Comparison of ENCODE assay signal across 36 mouse cellular contexts in the genomic region with DNA sequence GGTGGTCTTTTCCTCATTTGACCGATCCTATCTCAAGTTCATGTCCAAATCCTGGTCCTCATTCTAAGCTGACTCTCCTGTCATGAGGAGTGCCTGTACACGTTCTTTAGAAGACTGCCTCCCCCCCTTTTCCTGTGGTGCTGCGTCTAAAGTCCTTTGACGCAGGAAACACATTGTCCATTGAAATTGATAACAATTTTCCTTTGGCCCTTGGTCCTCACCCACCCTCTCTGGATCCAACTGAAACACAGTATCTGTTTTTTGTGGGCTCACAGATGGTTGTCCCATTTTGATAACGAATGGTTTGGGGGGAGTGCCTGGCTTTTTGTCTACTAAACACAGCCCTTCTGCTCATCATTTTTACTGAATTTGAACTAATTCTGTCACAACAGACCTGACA. TPM values are rescaled to one million over a fixed set of nuclear protein-coding genes. Genes with fewer than 3 reads are reported as not detected.
DNase-seq lines count a peak whose midpoint lies in the region; ATAC-seq lines count a peak whose summit lies in the region.
"Had no signal": no experiment of that assay in that cellular context is flagged by ENCODE, and none has a peak within 500 bp of the region (broad histone marks: within the 10 kb centered on the region; RNA-seq: fewer than 3 reads in every experiment).

No protein-coding gene starts in this region.

- no peaks in the 10 kb centered on the region for H3K36me3 ChIP-seq in liver, embryonic 13.5 days
- H3K36me3 ChIP-seq: hindbrain, embryonic 13.5 days had no signal

- DNase-seq in 416B (ENCODE audit: low read depth) = peak; percentile 30
- peak; percentile 23 for DNase-seq in MEL-GATA-1-ER (ENCODE audit: extremely low read depth, low read depth)
- DNase-seq in liver, embryonic 13.5 days = no peak
- no peak for DNase-seq in spleen, postnatal 14 days (ENCODE audit: low spot score in 2 of 2)
- no peak for DNase-seq in urinary bladder, adult 18-20 months (ENCODE audit: low spot score in 2 of 2)
- DNase-seq in lung, postnatal 14 days = no peak
- DNase-seq: adrenal gland, postnatal 25 days; B cell, adult 2 months; cerebellum, adult 2 months; cerebellum, postnatal 25 days; gastrocnemius, postnatal 14 days; heart, postnatal 4 days; kidney, postnatal 14 days; layer of hippocampus, adult 9-11 months; lung, postnatal 4 days; spleen, adult 18-20 months; thymus, adult 18-20 months; thymus, postnatal 36 days had no signal

- H3K4me2 ChIP-seq in liver, embryonic 13.5 days = no peak overlapping the region
- H3K4me2 ChIP-seq: heart, embryonic 11.5 days; hindbrain, embryonic 13.5 days; midbrain, embryonic 11.5 days had no signal

- 19% methylated on average over 5 of the region's 5 CpGs for WGBS in liver, embryonic 13.5 days (ENCODE audit: insufficient replicate concordance)

- peak; percentile 61 for ATAC-seq in liver, embryonic 13.5 days (ENCODE audit: low read depth)
- peak; percentile 74 for ATAC-seq in megakaryocyte progenitor cell, adult 5-6 weeks (replicated peaks; ENCODE audit: poor library complexity)
- ATAC-seq: forebrain, embryonic 14.5 days; intestine, postnatal 0 days; midbrain, embryonic 16.5 days had no signal

- H3K4me3 ChIP-seq in liver, embryonic 13.5 days (replicated peaks) = no peak overlapping the region
- H3K4me3 ChIP-seq: hindbrain, embryonic 13.5 days had no signal

- peaks cover 11% of the 10 kb centered on the region for H3K4me1 ChIP-seq in liver, embryonic 13.5 days (replicated peaks)
- H3K4me1 ChIP-seq: hindbrain, embryonic 13.5 days had no signal

- no peaks in the 10 kb centered on the region for H3K27me3 ChIP-seq in liver, embryonic 13.5 days
- H3K27me3 ChIP-seq: hindbrain, embryonic 13.5 days had no signal

- no peak overlapping the region for H3K9ac ChIP-seq in liver, embryonic 13.5 days
- H3K9ac ChIP-seq: hindbrain, embryonic 13.5 days had no signal

- no peak overlapping the region for H3K27ac ChIP-seq in liver, embryonic 13.5 days
- H3K27ac ChIP-seq: hindbrain, embryonic 13.5 days; stomach, postnatal 0 days had no signal

- H3K9me3 ChIP-seq in liver, embryonic 13.5 days (replicated peaks) = no peaks in the 10 kb centered on the region
- H3K9me3 ChIP-seq: hindbrain, embryonic 13.5 days had no signal

RNA-seq across cellular contexts. Expression of a gene that starts 21.9 kb away (rescaled TPM):
- not detected in 2 replicates for polyA plus RNA-seq in liver, embryonic 13.5 days (2015; fragmentation: Nextera tagmentation; extraction: Ambion mirVana)
- not detected in 2 replicates for total RNA-seq in megakaryocyte progenitor cell, adult 5-6 weeks (2015)
- not detected in 2 replicates for total RNA-seq in megakaryocyte progenitor cell, adult 5-6 weeks (2017)
- total RNA-seq: adrenal gland, postnatal 25 days; granulocyte monocyte progenitor cell, adult 5-6 weeks; heart, postnatal 4 days; left cerebral cortex, postnatal 10 days; liver, adult 2 months; neutrophil, adult 5-6 weeks had no signal
- polyA plus RNA-seq: cerebellum, adult 2 months; embryonic facial prominence, embryonic 11.5 days; forebrain, embryonic 14.5 days; heart, embryonic 11.5 days; heart, embryonic 16.5 days; hindbrain, embryonic 13.5 days; intestine, postnatal 0 days; kidney, embryonic 14.5 days; limb, embryonic 11.5 days; liver, adult 2 months; lung, embryonic 16.5 days; midbrain, embryonic 16.5 days; neural tube, embryonic 11.5 days; stomach, postnatal 0 days had no signal

RNA-seq across cellular contexts. Expression of a gene that starts 58.4 kb away (rescaled TPM):
- polyA plus RNA-seq in liver, embryonic 13.5 days (2015; fragmentation: Nextera tagmentation; extraction: Ambion mirVana) = 0.77 and 0.93 TPM in 2 replicates
- 0.10 TPM in 1 of 2 replicates, not detected in the other for total RNA-seq in megakaryocyte progenitor cell, adult 5-6 weeks (2015)
- total RNA-seq in megakaryocyte progenitor cell, adult 5-6 weeks (2017) = 0.17 and 1.0 TPM in 2 replicates
- total RNA-seq: granulocyte monocyte progenitor cell, adult 5-6 weeks had no signal

Comparison
In these comparisons a context has a peak if more than half of its experiments do, and no peak if none do; other contexts are left out.
1. DNase-seq: peak in 416B (single experiment) and MEL-GATA-1-ER (single experiment); none in liver, embryonic 13.5 days (single experiment), spleen, postnatal 14 days (0 of 2), urinary bladder, adult 18-20 months (0 of 2) and lung, postnatal 14 days (single experiment).